Mouse (Mus musculus) myocyte (in vitro differentiated cells): ENCODE data around the gene Ehbp1. TPM values are rescaled to one million over a fixed set of nuclear protein-coding genes. Genes with fewer than 3 reads are reported as not detected.

Experiments
- H3K27me3 ChIP-seq: one replicate; pipeline ENCODE4 v1.6.1; 2011; ENCODE audit not compliant: control insufficient read depth, insufficient read depth, insufficient read length
- H3K36me3 ChIP-seq: one replicate; pipeline ENCODE4 v1.6.1; 2011; ENCODE audit not compliant: control insufficient read depth, insufficient read depth
- H3K4me2 ChIP-seq: one replicate; pipeline ENCODE4 v1.6.1; 2011; ENCODE audit warnings: low read depth, control low read depth
- H3K4me3 ChIP-seq: one replicate; pipeline ENCODE4 v1.5.1; 2011; ENCODE audit warnings: mild to moderate bottlenecking, control low read depth, moderate library complexity
- H3K79me2 ChIP-seq: one replicate; pipeline ENCODE4 v1.6.1; 2011; ENCODE audit not compliant: control insufficient read depth, insufficient read depth
- H3ac ChIP-seq: one replicate; pipeline ENCODE4 v1.6.1; 2011; ENCODE audit not compliant: control insufficient read depth, insufficient read length
- CEBPB ChIP-seq: IDR thresholded peaks from 2 replicates; pipeline ENCODE4 v1.6.1; 2011; ENCODE audit warnings: mild to moderate bottlenecking, moderate library complexity; ENCODE audit not compliant: poor library complexity, insufficient read depth, severe bottlenecking
- E2F4 ChIP-seq: IDR thresholded peaks from one replicate; pipeline ENCODE4 v1.6.1; 2011; ENCODE audit warnings: mild to moderate bottlenecking, control low read depth, moderate library complexity; ENCODE audit not compliant: insufficient read depth
- MAX ChIP-seq: IDR thresholded peaks from one replicate; pipeline ENCODE4 v1.6.1; 2011; ENCODE audit warnings: low read depth, mild to moderate bottlenecking, control low read depth
- MYOD1 ChIP-seq, 3 experiments: IDR thresholded peaks; one replicate each; pipeline ENCODE4 v1.6.1; 2011; ENCODE audit warnings: control low read depth in 2 of 3, low read depth in 2 of 3, mild to moderate bottlenecking in 2 of 3, moderate library complexity in 1 of 3; ENCODE audit not compliant: insufficient read length in 2 of 3, control insufficient read depth in 1 of 3
- MYOG ChIP-seq, 3 experiments: IDR thresholded peaks; one replicate each; pipeline ENCODE4 v1.6.1; 2011; ENCODE audit warnings: control low read depth in 2 of 3, low read depth in 2 of 3, mild to moderate bottlenecking in 2 of 3; ENCODE audit not compliant: insufficient read length in 2 of 3, control insufficient read depth in 1 of 3, insufficient read depth in 1 of 3
- POLR2A ChIP-seq: IDR thresholded peaks from one replicate; pipeline ENCODE4 v1.6.1; 2011; ENCODE audit warnings: low read depth, mild to moderate bottlenecking, control low read depth, moderate library complexity; ENCODE audit not compliant: insufficient read length
- POLR2AphosphoS2 ChIP-seq: IDR thresholded peaks from one replicate; pipeline ENCODE4 v1.6.1; 2011; ENCODE audit warnings: low read depth, control low read depth; ENCODE audit not compliant: insufficient read length
- REST ChIP-seq: IDR thresholded peaks from one replicate; pipeline ENCODE4 v1.6.1; 2011; ENCODE audit warnings: mild to moderate bottlenecking, control low read depth, moderate library complexity; ENCODE audit not compliant: insufficient read depth, insufficient read length
- SRF ChIP-seq: IDR thresholded peaks from one replicate; pipeline ENCODE4 v1.6.1; 2011; ENCODE audit warnings: low read depth; ENCODE audit not compliant: control insufficient read depth, insufficient read length
- TCF12 ChIP-seq: IDR thresholded peaks from one replicate; pipeline ENCODE4 v1.6.1; 2011; ENCODE audit warnings: mild to moderate bottlenecking, control low read depth; ENCODE audit not compliant: poor library complexity, insufficient read depth, severe bottlenecking
- TCF3 ChIP-seq: IDR thresholded peaks from one replicate; pipeline ENCODE4 v1.6.1; 2011; ENCODE audit warnings: low read depth, control low read depth; ENCODE audit not compliant: insufficient read length
- USF1 ChIP-seq: IDR thresholded peaks from one replicate; pipeline ENCODE4 v1.6.1; 2011; ENCODE audit warnings: low read depth, mild to moderate bottlenecking, control low read depth, moderate library complexity
- polyA plus RNA-seq: library from polyadenylated mRNA; unstranded; fragments of >200 nt; fragmentation: generic; extraction: Trizol; gene quantifications from one replicate; pipeline ENCODE4 v1.2.1, GENCODE M21; 2012; ENCODE audit warnings: missing spikeins

Ehbp1 gene
- polyA plus RNA-seq, 1 experiment = 4.0 TPM

GRCm38 (mm10) chr11:22317824-22318411 is 24.2 kb downstream of the Ehbp1 start:
- H3K4me2 ChIP-seq = peak overlapping the region; percentile 40
- no peaks in the 10 kb centered on the region for H3K79me2 ChIP-seq
- H3K27me3 ChIP-seq = no peaks in the 10 kb centered on the region
- no peak overlapping the region for H3K4me3 ChIP-seq
- no peak overlapping the region for H3ac ChIP-seq
- TF ChIP-seq E2F4 (no peak), MYOG (IDR thresholded peaks at IDR 0.05; ENCODE audit: control insufficient read depth in 1 of 3, insufficient read depth in 1 of 3, insufficient read length in 2 of 3, low read depth in 2 of 3) (no peak), USF1 (peak; percentile 94), CEBPB (0 out of 2 replicates have a peak, but pooled peaks have one; percentile 4), SRF (no peak), POLR2AphosphoS2 (no peak), POLR2A (no peak), MAX (no peak)
- H3K36me3 ChIP-seq = no peaks in the 10 kb centered on the region

GRCm38 (mm10) chr11:22315801-22316200 is 26.3 kb downstream of the Ehbp1 start:
- Histone ChIP-seq H3ac (no peak overlapping the region), H3K27me3 (no peaks in the 10 kb centered on the region), H3K4me2 (no peak overlapping the region), H3K36me3 (no peaks in the 10 kb centered on the region), H3K79me2 (no peaks in the 10 kb centered on the region), H3K4me3 (no peak overlapping the region)
- TF ChIP-seq E2F4 = no peak
- TF ChIP-seq USF1 = no peak
- no peak for TF ChIP-seq MAX
- TF ChIP-seq TCF3 = no peak
- TF ChIP-seq POLR2A = no peak
- no peak for TF ChIP-seq REST
- TF ChIP-seq TCF12 = no peak
- TF ChIP-seq MYOG (IDR thresholded peaks at IDR 0.05; ENCODE audit: control insufficient read depth in 1 of 3, insufficient read depth in 1 of 3, insufficient read length in 2 of 3, low read depth in 2 of 3) = no peak
- TF ChIP-seq POLR2AphosphoS2 = no peak
- TF ChIP-seq SRF = no peak
- TF ChIP-seq MYOD1 (IDR thresholded peaks at IDR 0.05; ENCODE audit: control insufficient read depth in 1 of 3, insufficient read length in 2 of 3, low read depth in 2 of 3) = no peak
- no peak for TF ChIP-seq CEBPB

- no peak overlapping the region for H3ac ChIP-seq
- TF ChIP-seq SRF (no peak), POLR2A (no peak), POLR2AphosphoS2 (no peak), E2F4 (no peak), CEBPB (no peak), MYOD1 (IDR thresholded peaks at IDR 0.05; ENCODE audit: control insufficient read depth in 1 of 3, insufficient read length in 2 of 3, low read depth in 2 of 3) (peak in 2 of 3 experiments; percentile 79 to 83), TCF3 (no peak), REST (no peak), MYOG (IDR thresholded peaks at IDR 0.05; ENCODE audit: control insufficient read depth in 1 of 3, insufficient read depth in 1 of 3, insufficient read length in 2 of 3, low read depth in 2 of 3) (peak; percentile 24 to 74 (median 46)), MAX (no peak), USF1 (no peak), TCF12 (peak; percentile 49)
- H3K4me3 ChIP-seq = no peak overlapping the region
Observed at GRCm38 (mm10) chr11:22301164-22301563, 40.9 kb downstream of the Ehbp1 start.

GRCm38 (mm10) chr11:22289164-22289563 is 52.9 kb downstream of the Ehbp1 start:
- H3K79me2 ChIP-seq = no peaks in the 10 kb centered on the region
- no peaks in the 10 kb centered on the region for H3K27me3 ChIP-seq
- H3K4me2 ChIP-seq = no peak overlapping the region
- H3ac ChIP-seq = no peak overlapping the region
- H3K4me3 ChIP-seq = no peak overlapping the region
- H3K36me3 ChIP-seq = no peaks in the 10 kb centered on the region
- TF ChIP-seq E2F4 (no peak), USF1 (no peak), TCF12 (no peak), MAX (no peak), MYOG (IDR thresholded peaks at IDR 0.05; ENCODE audit: control insufficient read depth in 1 of 3, insufficient read depth in 1 of 3, insufficient read length in 2 of 3, low read depth in 2 of 3) (no peak), TCF3 (no peak), POLR2A (no peak), CEBPB (no peak), POLR2AphosphoS2 (no peak), MYOD1 (IDR thresholded peaks at IDR 0.05; ENCODE audit: control insufficient read depth in 1 of 3, insufficient read length in 2 of 3, low read depth in 2 of 3) (no peak)

More at GRCm38 (mm10) chr11:22301164-22301563, 40.9 kb downstream of the Ehbp1 start:
- H3K79me2 ChIP-seq = no peaks in the 10 kb centered on the region
- H3K4me2 ChIP-seq = peak overlapping the region; percentile 21
- no peaks in the 10 kb centered on the region for H3K36me3 ChIP-seq
- no peaks in the 10 kb centered on the region for H3K27me3 ChIP-seq
